Mouse (Mus musculus): ENCODE measurements around the gene Syp. TPM values are rescaled to one million over a fixed set of nuclear protein-coding genes. Genes with fewer than 3 reads are reported as not detected.

Gene Syp
- polyA plus RNA-seq, 1 experiment: 1,108 TPM

GRCm38 (mm10) chrX:7658785-7659589 is 20.7 kb downstream of the Syp start:
- no peak for TF ChIP-seq POLR2A (IDR thresholded peaks at IDR 0.05; ENCODE audit: extremely low read depth, insufficient read depth, low read length)
- TF ChIP-seq CTCF (IDR thresholded peaks at IDR 0.05; ENCODE audit: extremely low read depth, insufficient read depth, low read length): no peak
- H3K4me3 ChIP-seq (ENCODE audit: insufficient read depth, low read length): no peak overlapping the region
- H3K4me1 ChIP-seq (ENCODE audit: control insufficient read depth, insufficient read depth, low read length): no peaks in the 10 kb centered on the region
- no peak overlapping the region for H3K27ac ChIP-seq (ENCODE audit: insufficient read depth, low read length)

- H3K4me1 ChIP-seq (ENCODE audit: control insufficient read depth, insufficient read depth, low read length): no peaks in the 10 kb centered on the region
- TF ChIP-seq POLR2A (IDR thresholded peaks at IDR 0.05; ENCODE audit: extremely low read depth, insufficient read depth, low read length) (no peak), CTCF (IDR thresholded peaks at IDR 0.05; ENCODE audit: extremely low read depth, insufficient read depth, low read length) (no peak)
- no peak overlapping the region for H3K27ac ChIP-seq (ENCODE audit: insufficient read depth, low read length)
- no peak overlapping the region for H3K4me3 ChIP-seq (ENCODE audit: insufficient read depth, low read length)
Observed at GRCm38 (mm10) chrX:7661086-7661485, 22.8 kb downstream of the Syp start.

- Histone ChIP-seq H3K4me3 (ENCODE audit: insufficient read depth, low read length) (no peak overlapping the region), H3K4me1 (ENCODE audit: control insufficient read depth, insufficient read depth, low read length) (no peaks in the 10 kb centered on the region), H3K27ac (ENCODE audit: insufficient read depth, low read length) (no peak overlapping the region)
- TF ChIP-seq POLR2A (IDR thresholded peaks at IDR 0.05; ENCODE audit: extremely low read depth, insufficient read depth, low read length): no peak
- TF ChIP-seq CTCF (IDR thresholded peaks at IDR 0.05; ENCODE audit: extremely low read depth, insufficient read depth, low read length): no peak
Observed at GRCm38 (mm10) chrX:7662936-7663335, 24.7 kb downstream of the Syp start.

GRCm38 (mm10) chrX:7664791-7665190 is 26.5 kb downstream of the Syp start:
- Histone ChIP-seq H3K4me3 (ENCODE audit: insufficient read depth, low read length) (no peak overlapping the region), H3K4me1 (ENCODE audit: control insufficient read depth, insufficient read depth, low read length) (no peaks in the 10 kb centered on the region), H3K27ac (ENCODE audit: insufficient read depth, low read length) (no peak overlapping the region)
- TF ChIP-seq CTCF (IDR thresholded peaks at IDR 0.05; ENCODE audit: extremely low read depth, insufficient read depth, low read length) (no peak), POLR2A (IDR thresholded peaks at IDR 0.05; ENCODE audit: extremely low read depth, insufficient read depth, low read length) (no peak)

- TF ChIP-seq POLR2A (IDR thresholded peaks at IDR 0.05; ENCODE audit: extremely low read depth, insufficient read depth, low read length) (no peak), CTCF (IDR thresholded peaks at IDR 0.05; ENCODE audit: extremely low read depth, insufficient read depth, low read length) (no peak)
- Histone ChIP-seq H3K4me3 (ENCODE audit: insufficient read depth, low read length) (no peak overlapping the region), H3K4me1 (ENCODE audit: control insufficient read depth, insufficient read depth, low read length) (no peaks in the 10 kb centered on the region), H3K27ac (ENCODE audit: insufficient read depth, low read length) (no peak overlapping the region)
Observed at GRCm38 (mm10) chrX:7665739-7666502, 27.6 kb downstream of the Syp start.

GRCm38 (mm10) chrX:7670390-7670881 is 32.2 kb downstream of the Syp start:
- Histone ChIP-seq H3K27ac (ENCODE audit: insufficient read depth, low read length) (0 out of 2 replicates have a peak overlapping the region, but pooled peaks have one; percentile 36), H3K4me1 (ENCODE audit: control insufficient read depth, insufficient read depth, low read length) (no peaks in the 10 kb centered on the region), H3K4me3 (ENCODE audit: insufficient read depth, low read length) (peak overlapping the region; percentile 61)
- TF ChIP-seq CTCF (IDR thresholded peaks at IDR 0.05; ENCODE audit: extremely low read depth, insufficient read depth, low read length) (no peak), POLR2A (IDR thresholded peaks at IDR 0.05; ENCODE audit: extremely low read depth, insufficient read depth, low read length) (no peak)

GRCm38 (mm10) chrX:7670921-7671623 is 32.8 kb downstream of the Syp start, which contains the start of gene Plp2:
Plp2 (minus strand) TSS chrX:7671390.
- TF ChIP-seq CTCF (IDR thresholded peaks at IDR 0.05; ENCODE audit: extremely low read depth, insufficient read depth, low read length) (no peak), POLR2A (IDR thresholded peaks at IDR 0.05; ENCODE audit: extremely low read depth, insufficient read depth, low read length) (no peak)
- no peaks in the 10 kb centered on the region for H3K4me1 ChIP-seq (ENCODE audit: control insufficient read depth, insufficient read depth, low read length)
- H3K4me3 ChIP-seq (ENCODE audit: insufficient read depth, low read length): peak within 1 kb of the TSS; percentile 61
- H3K27ac ChIP-seq (ENCODE audit: insufficient read depth, low read length): 0 out of 2 replicates have a peak within 1 kb of the TSS, but pooled peaks have one; percentile 36

- Histone ChIP-seq H3K27ac (ENCODE audit: insufficient read depth, low read length) (no peak overlapping the region), H3K4me3 (ENCODE audit: insufficient read depth, low read length) (no peak overlapping the region), H3K4me1 (ENCODE audit: control insufficient read depth, insufficient read depth, low read length) (no peaks in the 10 kb centered on the region)
- TF ChIP-seq CTCF (IDR thresholded peaks at IDR 0.05; ENCODE audit: extremely low read depth, insufficient read depth, low read length) (no peak), POLR2A (IDR thresholded peaks at IDR 0.05; ENCODE audit: extremely low read depth, insufficient read depth, low read length) (no peak)
Observed at GRCm38 (mm10) chrX:7672739-7673138, 34.5 kb downstream of the Syp start.
